Mouse (Mus musculus): Measurements from ENCODE around the gene Ngef.

- TF ChIP-seq HCFC1 (IDR thresholded peaks at IDR 0.05; ENCODE audit: borderline replicate concordance, insufficient read depth, low read length) (no peak), MAFK (IDR thresholded peaks at IDR 0.05; ENCODE audit: insufficient read depth, low read depth, low read length) (no peak), CHD2 (IDR thresholded peaks at IDR 0.05; ENCODE audit: low read depth, low read length) (no peak)
Measured at GRCm38 (mm10) chr1:87458045-87458444, 115.6 kb downstream of the Ngef start.
